Mouse (Mus musculus): Measurements from ENCODE around the gene Nol3.

Nol3 gene

DNA sequence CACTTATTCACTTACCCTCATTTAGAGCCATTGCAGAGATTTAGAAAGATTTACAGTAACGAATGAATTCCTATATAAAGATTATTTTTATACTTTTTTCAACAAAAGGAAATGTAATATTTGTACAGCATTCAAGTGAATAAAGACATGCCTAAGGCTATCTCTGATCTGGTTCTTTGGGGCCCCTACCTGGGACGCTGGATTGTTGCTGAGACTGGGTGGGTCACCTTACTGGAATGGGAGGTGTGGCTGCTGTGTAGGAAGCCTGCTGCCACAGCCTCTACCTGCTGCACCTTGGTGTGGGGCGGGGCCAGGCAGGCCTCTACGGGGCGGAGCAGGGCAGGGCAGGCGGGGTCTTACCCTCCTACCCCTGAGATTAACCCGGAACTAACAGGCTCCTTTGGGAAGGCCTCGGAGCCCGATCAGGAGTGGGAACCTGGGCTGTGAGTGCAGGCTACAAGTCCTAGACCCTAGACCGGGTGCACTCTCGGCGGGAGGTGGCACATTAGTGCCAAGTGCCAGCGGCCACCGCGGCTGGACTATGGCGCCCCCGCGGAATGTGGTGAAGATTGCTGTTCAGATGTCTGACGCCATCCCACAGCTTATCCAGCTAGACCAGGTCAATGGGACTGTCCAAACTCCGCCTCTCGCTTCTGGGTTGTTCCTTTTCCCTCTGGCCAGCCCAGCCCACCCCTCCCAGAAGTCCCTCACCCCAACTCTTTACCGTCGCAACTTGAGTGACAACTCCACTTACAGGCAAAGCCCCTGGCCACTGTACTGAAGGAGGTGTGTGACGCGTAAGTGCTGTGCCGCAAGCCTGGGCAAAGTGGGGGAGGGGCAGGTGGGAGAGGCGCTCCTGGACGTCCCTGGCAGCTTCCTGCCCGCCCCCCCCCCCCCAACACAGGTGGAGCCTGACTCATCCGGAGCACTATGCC, 29.5 kb downstream of the Nol3 start, which contains the start of gene Elmo3:
TSS of gene Elmo3 (plus strand) at position 391 of the 935 bp plus-strand sequence.
- DNase-seq (ENCODE audit: inconsistent age in 2 of 2, low spot score in 1 of 2), result peak; percentile 76 to 90

DNA sequence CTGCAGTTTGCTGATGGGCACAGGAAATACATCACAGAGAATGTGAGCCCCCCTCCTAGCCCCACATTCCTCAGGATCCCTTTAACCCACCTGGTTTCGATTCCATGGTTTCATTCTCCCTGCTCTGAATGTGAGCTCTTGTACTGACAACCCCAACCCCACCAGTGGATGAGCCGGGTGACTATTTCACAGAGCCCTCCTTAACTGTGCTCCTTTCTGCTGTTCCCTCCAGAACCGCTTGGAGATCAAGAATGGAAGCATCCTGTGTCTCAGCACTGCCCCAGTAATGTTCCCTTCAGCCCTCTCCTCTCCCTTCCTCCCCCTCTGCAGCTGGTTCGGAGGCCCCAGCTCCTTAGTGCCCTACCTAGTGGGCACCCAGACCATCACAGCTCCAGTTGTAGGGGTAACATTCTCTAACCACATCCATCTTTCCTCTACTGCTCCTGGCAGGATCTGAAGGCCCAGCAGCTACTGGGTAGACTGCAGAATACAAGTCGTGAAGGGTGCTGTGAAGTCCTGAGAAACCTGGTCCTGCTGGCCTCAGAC, 30.3 kb downstream of the Nol3 start:
- peak in 1 of 2 experiments; percentile 66 for DNase-seq (ENCODE audit: inconsistent age in 2 of 2, low spot score in 1 of 2)

GRCm38 (mm10) chr8:105307670-105308069, 31.7 kb downstream of the Nol3 start:
- DNase-seq (ENCODE audit: inconsistent age in 2 of 2, low spot score in 1 of 2), result no peak

GRCm38 (mm10) chr8:105308428-105308827, 32.5 kb downstream of the Nol3 start:
- DNase-seq (ENCODE audit: inconsistent age in 2 of 2, low spot score in 1 of 2), result no peak

DNA sequence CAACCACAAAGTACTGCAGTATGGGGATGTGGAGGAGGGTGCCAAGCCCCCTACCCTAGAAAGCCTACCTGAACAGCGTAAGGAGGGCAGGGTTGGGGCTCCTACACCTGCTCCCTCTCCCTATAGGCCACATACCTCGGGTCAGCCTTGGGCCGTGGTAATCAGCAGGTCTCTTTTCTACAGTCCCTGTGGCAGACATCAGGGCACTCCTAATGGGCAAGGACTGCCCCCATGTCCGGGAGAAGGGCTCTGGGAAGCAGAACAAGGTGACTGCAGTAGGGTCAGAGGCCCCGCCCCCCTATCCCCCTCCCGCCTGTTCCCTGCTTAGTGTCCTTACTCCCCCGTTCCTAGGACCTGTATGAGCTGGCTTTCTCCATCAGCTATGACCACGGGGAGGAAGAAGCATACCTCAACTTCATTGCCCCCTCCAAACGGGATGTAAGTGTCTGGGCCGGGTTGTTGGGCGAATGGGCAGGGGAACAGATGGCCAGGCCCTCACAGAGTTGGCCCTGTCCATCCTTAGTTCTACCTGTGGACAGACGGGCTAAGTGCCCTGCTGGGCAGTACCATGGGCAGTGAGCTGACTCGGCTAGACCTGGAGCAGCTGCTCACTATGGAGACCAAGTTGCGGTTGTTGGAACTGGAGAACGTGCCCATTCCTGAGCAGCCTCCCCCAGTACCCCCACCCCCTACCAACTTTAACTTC, 33.4 kb downstream of the Nol3 start:
- no peak for DNase-seq (ENCODE audit: inconsistent age in 2 of 2, low spot score in 1 of 2)

DNA sequence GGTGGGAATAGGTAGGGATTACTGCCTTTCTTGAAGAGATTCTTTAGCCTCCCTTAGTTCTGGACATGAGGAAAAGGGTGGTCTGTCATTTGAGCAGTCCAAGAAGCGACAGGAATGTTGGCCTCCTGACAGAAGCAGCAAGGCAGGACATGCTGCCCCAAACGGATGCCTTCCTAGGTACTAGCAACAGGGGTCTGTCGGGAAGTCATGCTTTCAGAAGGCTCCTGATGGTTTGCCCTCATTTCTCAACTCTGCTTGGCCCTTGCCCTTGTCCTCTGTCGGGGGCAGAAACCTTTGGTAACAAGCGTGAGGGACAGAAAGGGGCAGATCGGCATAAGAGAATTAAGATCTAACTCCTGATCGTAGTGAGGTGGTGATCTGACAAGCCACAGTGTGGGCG, 34.2 kb downstream of the Nol3 start:
- no peak for DNase-seq (ENCODE audit: inconsistent age in 2 of 2, low spot score in 1 of 2)

DNA sequence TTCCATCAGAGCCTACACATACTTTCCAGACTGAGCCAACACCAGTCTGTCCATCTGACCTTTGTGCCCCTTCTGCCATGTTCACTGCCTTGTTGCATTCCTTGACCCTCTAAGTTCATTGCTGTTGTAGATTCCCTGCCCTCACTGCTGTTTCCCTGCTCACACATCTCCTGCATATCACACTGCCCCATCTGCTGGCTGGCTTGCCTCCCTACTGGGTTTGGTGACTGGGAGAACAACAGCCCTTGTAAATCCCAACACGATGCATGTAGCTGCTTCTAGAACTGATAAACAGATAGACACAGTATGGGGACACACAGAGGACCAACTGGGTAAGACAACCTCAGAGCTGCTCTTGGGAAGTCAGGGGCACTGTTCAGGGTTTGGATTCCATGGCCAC, 35.8 kb downstream of the Nol3 start:
- DNase-seq (ENCODE audit: inconsistent age in 2 of 2, low spot score in 1 of 2), result no peak

- DNase-seq (ENCODE audit: inconsistent age in 2 of 2, low spot score in 1 of 2), result no peak
Measured at GRCm38 (mm10) chr8:105312891-105313481, 37.0 kb downstream of the Nol3 start.

DNA sequence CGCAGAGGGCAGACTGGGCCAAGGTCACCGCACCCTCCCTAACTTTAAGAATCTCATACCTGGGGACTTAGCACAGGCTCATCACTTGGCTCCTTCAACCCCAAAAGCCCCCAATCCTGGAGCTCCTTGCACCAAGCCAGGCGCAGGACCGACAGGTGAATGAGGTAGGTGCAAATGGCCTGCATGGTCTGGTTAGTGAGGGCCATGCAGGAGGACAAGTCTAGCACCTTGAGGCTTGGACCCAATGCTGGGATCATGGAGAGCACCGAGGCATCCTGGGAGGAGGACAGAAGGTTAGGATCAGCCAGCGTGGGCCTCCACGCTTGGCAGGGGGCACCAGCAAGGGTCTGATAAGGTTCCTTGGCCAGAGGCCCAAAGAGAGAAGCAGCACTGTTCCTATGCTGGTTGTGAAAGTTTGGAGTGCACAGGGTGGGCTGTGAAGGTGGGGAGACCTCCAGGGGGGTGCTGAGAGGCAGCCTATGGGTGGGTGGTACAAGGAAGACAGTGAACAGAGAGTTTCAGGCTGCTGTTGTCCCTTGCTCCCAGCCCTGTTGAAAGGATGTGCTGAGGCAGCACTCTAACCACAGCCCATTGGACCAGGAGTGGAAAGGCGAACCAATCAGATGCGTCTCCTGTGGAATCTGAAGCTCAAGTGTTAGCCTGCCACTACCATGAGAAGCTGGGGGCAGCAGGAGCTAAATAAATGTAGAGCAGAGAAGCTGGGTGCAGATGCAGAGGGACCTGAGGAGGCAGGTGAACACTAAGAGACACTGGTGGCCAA, 37.9 kb downstream of the Nol3 start:
- DNase-seq (ENCODE audit: inconsistent age in 2 of 2, low spot score in 1 of 2), result no peak

- DNase-seq (ENCODE audit: inconsistent age in 2 of 2, low spot score in 1 of 2), result no peak
Measured at GRCm38 (mm10) chr8:105315073-105315769, 39.3 kb downstream of the Nol3 start.

- DNase-seq (ENCODE audit: inconsistent age in 2 of 2, low spot score in 1 of 2), result peak; percentile 53 to 64
Measured at GRCm38 (mm10) chr8:105317941-105318340, 42.0 kb downstream of the Nol3 start.

- DNase-seq (ENCODE audit: inconsistent age in 2 of 2, low spot score in 1 of 2), result no peak
Measured at GRCm38 (mm10) chr8:105318662-105319190, 42.8 kb downstream of the Nol3 start.

GRCm38 (mm10) chr8:105323183-105323582, 47.2 kb downstream of the Nol3 start:
- DNase-seq (ENCODE audit: inconsistent age in 2 of 2, low spot score in 1 of 2), result no peak

GRCm38 (mm10) chr8:105325641-105326093, 49.7 kb downstream of the Nol3 start:
- DNase-seq (ENCODE audit: inconsistent age in 2 of 2, low spot score in 1 of 2), result no peak

- peak; percentile 97 to 99 for DNase-seq (ENCODE audit: inconsistent age in 2 of 2, low spot score in 1 of 2)
Measured at GRCm38 (mm10) chr8:105326141-105326672, 50.3 kb downstream of the Nol3 start, which contains the start of the genes Lrrc29 and Tmem208. Gene Lrrc29 (minus strand): TSS chr8:105326278. Gene Tmem208 (plus strand): TSS chr8:105326354.

- no peak for DNase-seq (ENCODE audit: inconsistent age in 2 of 2, low spot score in 1 of 2)
Measured at GRCm38 (mm10) chr8:105326968-105327367, 51.0 kb downstream of the Nol3 start.

DNA sequence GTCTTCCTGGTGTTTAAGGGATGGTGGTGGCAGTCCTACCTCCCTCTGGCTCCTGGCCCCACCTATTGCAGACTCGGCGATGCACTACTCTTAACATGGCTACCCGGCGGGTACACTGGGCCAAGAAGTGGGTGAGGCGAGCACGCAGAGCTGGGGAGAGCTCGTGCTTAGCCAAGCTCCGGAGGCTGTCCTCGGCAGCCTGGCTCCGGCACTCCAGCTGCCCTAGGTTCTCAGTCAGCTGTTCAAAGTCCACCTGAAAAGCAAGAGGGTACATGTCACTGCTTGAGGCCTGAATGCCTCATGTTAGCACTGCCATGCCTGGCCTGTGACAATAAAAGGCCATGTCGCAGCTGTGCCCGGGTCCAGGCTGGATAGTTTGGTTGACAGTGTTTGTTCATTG, 54.4 kb downstream of the Nol3 start:
- DNase-seq (ENCODE audit: inconsistent age in 2 of 2, low spot score in 1 of 2), result no peak

DNA sequence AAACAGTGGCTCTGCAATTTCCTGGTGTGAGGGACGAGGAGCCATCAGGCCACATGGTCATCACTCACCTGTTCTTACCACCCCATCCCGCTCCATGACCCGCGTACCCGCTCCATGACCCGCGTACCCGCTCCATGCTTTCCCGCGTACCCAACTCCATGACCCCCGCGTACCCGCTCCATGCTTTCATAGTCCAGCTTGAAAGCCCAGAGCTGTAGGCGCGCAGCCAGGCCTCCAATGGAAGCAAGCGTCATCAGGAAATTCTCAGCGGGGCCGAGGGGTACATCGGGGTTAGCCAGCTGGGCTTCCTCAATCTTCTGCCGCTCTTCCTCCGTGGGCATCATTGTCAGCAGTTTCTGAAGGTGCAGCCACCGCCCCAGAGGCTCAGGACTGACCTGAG, 55.5 kb downstream of the Nol3 start:
- DNase-seq (ENCODE audit: inconsistent age in 2 of 2, low spot score in 1 of 2), result no peak
